Mouse (Mus musculus): ENCODE measurements around the gene Rbpj. TPM values are rescaled to one million over a fixed set of nuclear protein-coding genes. Genes with fewer than 3 reads are reported as not detected.
A peak's percentile ranks its signal among the peaks of the same experiment; 100 is the strongest.

The Rbpj gene
- polyA plus RNA-seq, 1 experiment from 2014 or later: 38.0 TPM

GRCm38 (mm10) chr5:53524831-53525230, 58.9 kb downstream of the Rbpj start:
- Histone ChIP-seq H3K27ac (peak overlapping the region; percentile 86; the same call in 1 of the 2 replicates), H3K4me1 (replicated peaks) (peaks cover 44% of the 10 kb centered on the region), H3K27me3 (ENCODE audit: insufficient read depth, poor library complexity, severe bottlenecking) (no peaks in the 10 kb centered on the region), H3K36me3 (no peaks in the 10 kb centered on the region), H3K4me3 (no peak overlapping the region), H3K9me3 (no peaks in the 10 kb centered on the region)
- WGBS: 49% methylated on average over 5 of the region's 5 CpGs
- no peak for DNase-seq (ENCODE audit: low spot score)

GRCm38 (mm10) chr5:53525305-53526069, 59.5 kb downstream of the Rbpj start:
- Histone ChIP-seq H3K27ac (peak overlapping the region; percentile 86), H3K9me3 (no peaks in the 10 kb centered on the region), H3K36me3 (no peaks in the 10 kb centered on the region), H3K27me3 (ENCODE audit: insufficient read depth, poor library complexity, severe bottlenecking) (no peaks in the 10 kb centered on the region), H3K4me3 (peak overlapping the region; percentile 31), H3K4me1 (replicated peaks) (peaks cover 44% of the 10 kb centered on the region)
- DNase-seq (ENCODE audit: low spot score): peak; percentile 71
- WGBS: 30% methylated on average over 20 of the region's 20 CpGs

GRCm38 (mm10) chr5:53526070-53526430, 60.1 kb downstream of the Rbpj start:
- H3K27me3 ChIP-seq (ENCODE audit: insufficient read depth, poor library complexity, severe bottlenecking): no peaks in the 10 kb centered on the region
- H3K4me1 ChIP-seq (replicated peaks): peaks cover 44% of the 10 kb centered on the region
- WGBS: 57% methylated on average over 1 of the region's 1 CpGs
- peak overlapping the region; percentile 86 for H3K27ac ChIP-seq
- H3K9me3 ChIP-seq: no peaks in the 10 kb centered on the region
- no peak for DNase-seq (ENCODE audit: low spot score)
- peak overlapping the region; percentile 31 for H3K4me3 ChIP-seq
- no peaks in the 10 kb centered on the region for H3K36me3 ChIP-seq

GRCm38 (mm10) chr5:53529846-53530245, 63.9 kb downstream of the Rbpj start:
- Histone ChIP-seq H3K27me3 (ENCODE audit: insufficient read depth, poor library complexity, severe bottlenecking) (no peaks in the 10 kb centered on the region), H3K9me3 (no peaks in the 10 kb centered on the region), H3K36me3 (no peaks in the 10 kb centered on the region), H3K27ac (no peak overlapping the region), H3K4me3 (no peak overlapping the region), H3K4me1 (replicated peaks) (peaks cover 28% of the 10 kb centered on the region)
- WGBS: 93% methylated on average over 1 of the region's 1 CpGs
- DNase-seq (ENCODE audit: low spot score): no peak

- H3K9me3 ChIP-seq: no peaks in the 10 kb centered on the region
- 89% methylated on average over 12 of the region's 12 CpGs for WGBS
- H3K4me3 ChIP-seq: no peak overlapping the region
- H3K4me1 ChIP-seq (replicated peaks): peaks cover 7% of the 10 kb centered on the region; the same call in 1 of the 2 replicates
- H3K27me3 ChIP-seq (ENCODE audit: insufficient read depth, poor library complexity, severe bottlenecking): no peaks in the 10 kb centered on the region
- no peak overlapping the region for H3K27ac ChIP-seq
- no peaks in the 10 kb centered on the region for H3K36me3 ChIP-seq
- DNase-seq (ENCODE audit: low spot score): no peak
Measured at GRCm38 (mm10) chr5:53535096-53535495, 69.1 kb downstream of the Rbpj start.

- Histone ChIP-seq H3K27ac (no peak overlapping the region), H3K4me1 (replicated peaks) (peaks cover 7% of the 10 kb centered on the region; the same call in 1 of the 2 replicates), H3K36me3 (no peaks in the 10 kb centered on the region), H3K27me3 (ENCODE audit: insufficient read depth, poor library complexity, severe bottlenecking) (no peaks in the 10 kb centered on the region), H3K4me3 (no peak overlapping the region), H3K9me3 (no peaks in the 10 kb centered on the region)
- no peak for DNase-seq (ENCODE audit: low spot score)
- 79% methylated on average over 12 of the region's 12 CpGs for WGBS
Measured at GRCm38 (mm10) chr5:53536635-53537554, 70.9 kb downstream of the Rbpj start.

- WGBS: 88% methylated on average over 18 of the region's 18 CpGs
- DNase-seq (ENCODE audit: low spot score): no peak
- Histone ChIP-seq H3K27ac (no peak overlapping the region), H3K27me3 (ENCODE audit: insufficient read depth, poor library complexity, severe bottlenecking) (no peaks in the 10 kb centered on the region), H3K9me3 (no peaks in the 10 kb centered on the region), H3K4me1 (replicated peaks) (peaks cover 12% of the 10 kb centered on the region; the same call in 1 of the 2 replicates), H3K4me3 (no peak overlapping the region), H3K36me3 (no peaks in the 10 kb centered on the region)
Measured at GRCm38 (mm10) chr5:53539860-53540633, 74.1 kb downstream of the Rbpj start.

- no peaks in the 10 kb centered on the region for H3K36me3 ChIP-seq
- H3K27me3 ChIP-seq (ENCODE audit: insufficient read depth, poor library complexity, severe bottlenecking): no peaks in the 10 kb centered on the region
- peaks cover 8% of the 10 kb centered on the region; the same call in 1 of the 2 replicates for H3K4me1 ChIP-seq (replicated peaks)
- no peaks in the 10 kb centered on the region for H3K9me3 ChIP-seq
- H3K4me3 ChIP-seq: no peak overlapping the region
- no peak for DNase-seq (ENCODE audit: low spot score)
- no peak overlapping the region for H3K27ac ChIP-seq
- 61% methylated on average over 1 of the region's 1 CpGs for WGBS
Measured at GRCm38 (mm10) chr5:53542073-53542472, 76.1 kb downstream of the Rbpj start.

GRCm38 (mm10) chr5:53543399-53543798, 77.4 kb downstream of the Rbpj start:
- Histone ChIP-seq H3K4me1 (replicated peaks) (peaks cover 8% of the 10 kb centered on the region; the same call in 1 of the 2 replicates), H3K27me3 (ENCODE audit: insufficient read depth, poor library complexity, severe bottlenecking) (no peaks in the 10 kb centered on the region), H3K4me3 (no peak overlapping the region), H3K9me3 (no peaks in the 10 kb centered on the region), H3K36me3 (no peaks in the 10 kb centered on the region), H3K27ac (no peak overlapping the region)
- 88% methylated on average over 4 of the region's 4 CpGs for WGBS
- no peak for DNase-seq (ENCODE audit: low spot score)

- DNase-seq (ENCODE audit: low spot score): no peak
- Histone ChIP-seq H3K9me3 (no peaks in the 10 kb centered on the region), H3K36me3 (no peaks in the 10 kb centered on the region), H3K4me3 (no peak overlapping the region), H3K27me3 (ENCODE audit: insufficient read depth, poor library complexity, severe bottlenecking) (no peaks in the 10 kb centered on the region), H3K27ac (no peak overlapping the region), H3K4me1 (replicated peaks) (peaks cover 8% of the 10 kb centered on the region; the same call in 1 of the 2 replicates)
- WGBS: 84% methylated on average over 4 of the region's 4 CpGs
Measured at GRCm38 (mm10) chr5:53543945-53544344, 78.0 kb downstream of the Rbpj start.

- DNase-seq (ENCODE audit: low spot score): no peak
Measured at GRCm38 (mm10) chr5:53546440-53546839, 80.5 kb downstream of the Rbpj start.

GRCm38 (mm10) chr5:53546979-53547472, 81.1 kb downstream of the Rbpj start:
- H3K4me3 ChIP-seq: no peak overlapping the region
- H3K9me3 ChIP-seq: no peaks in the 10 kb centered on the region
- H3K4me1 ChIP-seq (replicated peaks): peaks cover 12% of the 10 kb centered on the region; the same call in 1 of the 2 replicates
- no peak overlapping the region for H3K27ac ChIP-seq
- H3K36me3 ChIP-seq: no peaks in the 10 kb centered on the region
- 79% methylated on average over 9 of the region's 9 CpGs for WGBS
- H3K27me3 ChIP-seq (ENCODE audit: insufficient read depth, poor library complexity, severe bottlenecking): no peaks in the 10 kb centered on the region
- no peak for DNase-seq (ENCODE audit: low spot score)

More at GRCm38 (mm10) chr5:53546440-53546839, 80.5 kb downstream of the Rbpj start:
- Histone ChIP-seq H3K27me3 (ENCODE audit: insufficient read depth, poor library complexity, severe bottlenecking) (no peaks in the 10 kb centered on the region), H3K36me3 (no peaks in the 10 kb centered on the region), H3K4me1 (replicated peaks) (peaks cover 8% of the 10 kb centered on the region; the same call in 1 of the 2 replicates), H3K27ac (no peak overlapping the region), H3K4me3 (no peak overlapping the region), H3K9me3 (no peaks in the 10 kb centered on the region)
- 92% methylated on average over 6 of the region's 6 CpGs for WGBS

Data from hindbrain, embryonic 10.5 days (tissue).